Mouse (Mus musculus) left cerebral cortex, postnatal 25 days (tissue): ENCODE measurements at regions not wholly inside any gene's neighbourhood (a gene's known extent, or its start where the extent isn't known, plus 50 kb on each side); places are given as distances from the start of the nearest gene placed in this dataset.
A peak's percentile ranks its signal among the peaks of the same experiment; 100 is the strongest.

Source experiments
- DNase-seq, 2 experiments: peaks; one replicate each; pipeline ENCODE4 v3.0.0; 2022; ENCODE audit warnings: low spot score in 2 of 2, mixed read lengths in 1 of 2
- intact Hi-C: fragments of 180-260 bp; cut with DNase I; formaldehyde crosslinking; loops from one replicate; pipeline ENCODE4 v1.15.1; 2025
- microRNA-seq, 2 experiments: library from miRNA; unstranded; fragments of <30 nt; microRNA quantifications; one replicate each; pipeline ENCODE4 v1.2.0; 2022

GRCm38 (mm10) chr19:34421171-34421570 is 53.8 kb downstream of the Ch25h start:
- intact Hi-C loops, result no loop called here
- no peak for DNase-seq

DNA sequence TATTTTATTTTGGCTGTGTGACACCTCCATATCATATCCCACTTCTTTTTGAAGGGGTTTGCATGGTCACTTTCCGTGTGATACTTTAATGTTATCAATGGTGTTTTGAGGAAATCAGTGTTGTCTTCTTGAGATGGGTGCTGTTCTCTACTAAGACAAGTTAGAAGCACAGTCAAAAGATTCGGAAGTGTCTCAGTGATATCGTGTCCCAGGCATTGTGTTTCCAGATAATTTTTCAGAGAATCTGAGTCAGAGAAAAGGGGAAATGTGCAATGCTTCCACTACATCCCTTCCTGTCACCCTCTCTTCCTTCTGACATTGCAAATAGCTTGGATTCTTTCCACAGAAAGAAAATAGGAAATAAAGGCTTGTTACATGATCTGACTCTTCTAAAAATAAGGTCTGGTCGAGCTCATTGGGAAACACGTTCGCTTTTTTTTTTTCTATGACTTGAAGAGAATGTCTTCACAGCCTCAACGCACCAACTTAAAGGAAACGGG is 54.6 kb downstream of the Ch25h start:
- intact Hi-C loops, result no loop called here
- DNase-seq, result no peak

GRCm38 (mm10) chr19:34407176-34407575 is 67.8 kb downstream of the Ch25h start:
- DNase-seq, result no peak
- intact Hi-C loops, result no loop called here

DNA sequence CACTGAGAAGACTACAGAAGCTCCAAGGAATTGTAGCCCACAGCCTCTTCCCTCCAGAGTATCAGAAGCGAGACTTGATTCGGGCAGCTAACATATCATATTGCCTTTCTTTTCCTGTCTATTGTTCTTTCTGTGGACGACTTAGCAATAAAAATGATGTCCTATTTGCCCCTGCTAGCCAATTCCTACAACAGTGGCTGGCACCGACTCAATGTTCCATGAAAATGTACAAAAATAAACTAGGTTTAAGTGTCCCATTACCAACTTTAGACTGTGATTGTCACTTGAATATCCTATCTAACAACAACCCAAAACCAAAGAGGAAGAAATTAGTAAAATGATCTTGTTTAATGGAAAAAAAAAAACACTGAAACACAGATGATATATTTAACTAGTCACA is 68.3 kb downstream of the Ch25h start:
- intact Hi-C loops, result no loop called here

GRCm38 (mm10) chr19:34396276-34396675 is 78.7 kb downstream of the Ch25h start:
- DNase-seq, result no peak
- intact Hi-C loops, result no loop called here

More for the DNA sequence above, 68.3 kb downstream of the Ch25h start:
- no peak for DNase-seq

DNA sequence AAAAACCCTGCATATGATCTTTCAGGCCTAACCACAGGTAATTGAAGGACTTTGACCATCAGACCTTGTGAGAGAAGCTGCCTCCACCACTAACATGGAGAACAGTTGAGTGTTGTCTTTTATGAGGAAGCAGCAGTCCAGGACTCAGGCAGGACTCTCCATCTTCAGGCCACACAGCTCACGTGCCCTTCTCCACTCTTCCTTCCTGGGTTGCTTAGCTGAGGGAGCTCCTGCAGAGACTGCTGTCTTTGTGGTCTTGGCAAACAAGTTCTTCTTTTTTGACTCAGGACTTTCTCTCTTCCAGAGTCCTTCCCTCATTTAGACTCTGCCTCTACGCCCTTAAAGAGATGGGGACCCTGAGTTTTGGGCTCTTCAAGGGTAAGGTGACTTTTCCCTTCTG is 85.0 kb downstream of the Ch25h start:
- intact Hi-C loops, result no loop called here
- peak in 1 of 2 experiments; percentile 1 for DNase-seq

- no peak for DNase-seq
Measured at GRCm38 (mm10) chr19:34382551-34382950, 92.1 kb downstream of the Fas start.

More at GRCm38 (mm10) chr19:34382551-34382950, 92.1 kb downstream of the Fas start:
- intact Hi-C loops, result no loop called here

Small RNA genes lying in the stretch of these regions (microRNA-seq; reads per million reads assigned to microRNA genes)
- 0 reads per million in 2 experiments for gene Gm23060
